Mouse (Mus musculus) spleen, adult 2 months (tissue): ENCODE data around the gene Dnah7c.

Experiments
- CTCF ChIP-seq: fragments of 200-500 bp; IDR thresholded peaks from 2 replicates; pipeline ENCODE4 v1.5.1; 2011; ENCODE audit warnings: mild to moderate bottlenecking, inconsistent platforms; ENCODE audit not compliant: insufficient read depth, insufficient read length, insufficient replicate concordance; ENCODE audit errors: extremely low read depth
- POLR2A ChIP-seq: fragments of 200-500 bp; IDR thresholded peaks from 2 replicates; pipeline ENCODE4 v1.6.1; 2011; ENCODE audit warnings: low read depth, low read length, inconsistent platforms

DNA sequence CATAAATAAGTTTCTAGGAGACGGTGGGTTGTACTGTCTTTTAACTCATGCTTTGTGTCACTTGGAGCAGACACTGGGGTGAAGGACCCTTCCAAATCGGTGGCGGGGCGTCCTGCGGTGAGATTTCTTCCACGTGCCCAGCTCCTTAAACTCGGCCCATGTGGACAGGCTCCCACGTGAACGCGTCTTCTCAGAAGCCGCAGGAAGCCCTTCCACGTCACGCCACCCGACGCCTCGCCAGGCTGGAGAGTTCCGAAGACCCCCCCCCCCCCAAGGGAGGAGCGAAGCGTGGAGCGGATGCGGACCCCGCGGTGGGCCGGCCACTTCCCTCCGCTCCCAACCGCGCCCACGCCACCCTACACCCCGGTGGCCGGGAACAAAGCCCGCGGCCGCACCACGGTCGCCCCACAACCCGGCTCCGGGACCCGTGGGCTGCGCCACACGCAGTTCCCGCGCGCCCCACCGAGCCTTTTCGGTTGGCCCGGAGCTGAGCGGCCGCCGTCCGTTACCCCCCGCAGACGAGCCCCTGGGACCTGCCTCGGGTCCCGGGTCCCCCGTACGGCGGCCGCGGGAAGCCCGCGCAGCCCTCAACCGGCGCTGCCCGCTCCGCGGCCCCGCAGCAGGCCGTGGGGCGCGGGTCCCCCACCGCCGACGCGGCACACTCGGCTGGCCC is 427.3 kb downstream of the Dnah7c start:
- TF ChIP-seq POLR2A: no peak
- no peak for TF ChIP-seq CTCF
